Mouse (Mus musculus) stomach, embryonic 15.5 days (tissue): ENCODE results near the gene Zcchc24. TPM values are rescaled to one million over a fixed set of nuclear protein-coding genes. Genes with fewer than 3 reads are reported as not detected.

Source experiments
- polyA plus RNA-seq: library from polyadenylated mRNA; unstranded; fragments of >200 nt; fragmentation: Nextera tagmentation; extraction: Ambion mirVana; gene quantifications from 2 replicates; pipeline ENCODE4 v1.2.1, GENCODE M21; 2015

Gene Zcchc24
- polyA plus RNA-seq, 1 experiment from 2014 or later, result 26.9 TPM

Other genes starting within 250 kb of the Zcchc24 start
- 47.7 and 48.5 TPM in 2 replicates for gene Ppif, start 74.9 kb downstream of the Zcchc24 start, polyA plus RNA-seq
- gene Anxa11, start 73.1 kb upstream of the Zcchc24 start, polyA plus RNA-seq, result 44.6 and 46.8 TPM in 2 replicates
- gene Plac9a, start 134.1 kb upstream of the Zcchc24 start, polyA plus RNA-seq, result 0.48 and 2.3 TPM in 2 replicates
- 4.4 and 7.3 TPM in 2 replicates for gene Tmem254a, start 158.6 kb upstream of the Zcchc24 start, polyA plus RNA-seq
- gene Cphx1, start 169.3 kb upstream of the Zcchc24 start, polyA plus RNA-seq, result 0.18 and 0.67 TPM in 2 replicates
- 2.0 and 2.3 TPM in 2 replicates for gene Duxbl1, start 209.5 kb upstream of the Zcchc24 start, polyA plus RNA-seq